Mouse (Mus musculus): ENCODE results near the gene Rev1. TPM values are rescaled to one million over a fixed set of nuclear protein-coding genes. Genes with fewer than 3 reads are reported as not detected.
A peak's percentile ranks its signal among the peaks of the same experiment; 100 is the strongest.

Rev1 gene
- polyA plus RNA-seq, 1 experiment from 2014 or later, result 10.9 TPM

DNA sequence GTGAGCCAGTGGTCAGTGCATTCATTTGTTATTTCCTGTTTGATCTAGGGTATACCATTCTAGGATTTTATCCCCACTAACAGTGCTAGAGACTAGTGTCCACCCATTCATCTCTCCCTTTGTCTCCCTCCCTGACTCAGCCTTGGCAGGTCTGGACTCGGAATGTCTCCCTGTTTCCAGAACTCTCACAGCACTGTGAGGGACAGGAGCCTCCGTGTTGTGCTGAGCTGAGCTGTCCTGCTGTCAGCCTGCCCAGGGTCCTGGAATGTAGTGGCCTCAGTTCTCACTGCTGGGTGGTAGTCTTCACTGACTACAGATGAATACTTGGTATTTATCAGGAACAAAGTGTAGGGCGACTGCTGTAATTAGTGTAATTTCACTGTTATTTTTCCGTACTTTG is 94.1 kb downstream of the Rev1 start:
- Histone ChIP-seq H3K79me2 (ENCODE audit: inconsistent target) (no peaks in the 10 kb centered on the region), H3K36me3 (ENCODE audit: inconsistent target) (peaks cover 73% of the 10 kb centered on the region), H3K4me3 (ENCODE audit: inconsistent target) (no peak overlapping the region), H3K27ac (no peak overlapping the region)
- WGBS (ENCODE audit: missing documents), result 92% methylated on average over 4 of the region's 4 CpGs

DNA sequence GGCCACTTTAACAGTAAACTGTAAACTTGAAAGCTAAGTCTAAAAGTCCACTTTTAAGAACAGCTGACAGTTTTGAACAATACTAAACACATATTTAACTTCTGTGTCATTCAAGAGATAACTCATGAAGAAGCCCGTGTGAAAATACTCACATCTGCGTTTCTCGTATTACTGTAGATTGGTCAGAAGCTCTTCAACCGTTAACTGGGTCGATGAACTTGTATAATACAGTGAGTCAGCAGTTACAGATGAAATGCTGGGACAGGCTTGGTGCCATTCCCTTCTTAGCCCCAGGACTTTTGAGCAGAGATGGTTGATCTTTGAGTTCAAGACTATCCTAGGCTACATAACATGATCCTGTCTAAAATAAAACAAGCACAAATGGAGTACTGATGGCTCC is 98.2 kb downstream of the Rev1 start:
- Histone ChIP-seq H3K4me3 (ENCODE audit: inconsistent target) (no peak overlapping the region), H3K27ac (no peak overlapping the region), H3K36me3 (ENCODE audit: inconsistent target) (peaks cover 57% of the 10 kb centered on the region), H3K79me2 (ENCODE audit: inconsistent target) (peaks cover 14% of the 10 kb centered on the region; the same call in 1 of the 2 replicates)
- WGBS (ENCODE audit: missing documents), result 76% methylated on average over 5 of the region's 5 CpGs

DNA sequence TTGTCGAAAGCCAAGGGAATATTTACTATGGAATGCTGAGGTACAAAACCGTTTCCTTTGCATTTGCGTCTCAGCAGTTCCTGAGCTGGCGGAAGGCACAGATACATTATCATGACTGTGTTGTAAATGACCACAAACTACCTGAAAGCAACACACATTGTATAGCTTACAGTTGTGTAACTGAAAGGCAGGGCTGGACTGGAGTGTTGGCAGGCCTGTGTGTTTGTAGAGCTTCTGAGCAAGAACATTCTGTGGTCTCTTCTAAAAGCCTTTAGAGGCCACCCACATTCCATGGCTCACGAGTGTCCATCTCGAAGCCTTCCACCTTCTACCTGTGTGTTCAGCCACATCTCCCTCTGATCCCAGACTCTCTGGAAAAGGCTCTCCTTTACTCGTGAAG is 102.3 kb downstream of the Rev1 start:
- 92% methylated on average over 6 of the region's 7 CpGs for WGBS (ENCODE audit: missing documents)
- no peak overlapping the region for H3K4me3 ChIP-seq (ENCODE audit: inconsistent target)
- peaks cover 39% of the 10 kb centered on the region for H3K36me3 ChIP-seq (ENCODE audit: inconsistent target)
- no peak overlapping the region for H3K27ac ChIP-seq
- H3K79me2 ChIP-seq (ENCODE audit: inconsistent target), result peaks cover 35% of the 10 kb centered on the region; the same call in 1 of the 2 replicates

DNA sequence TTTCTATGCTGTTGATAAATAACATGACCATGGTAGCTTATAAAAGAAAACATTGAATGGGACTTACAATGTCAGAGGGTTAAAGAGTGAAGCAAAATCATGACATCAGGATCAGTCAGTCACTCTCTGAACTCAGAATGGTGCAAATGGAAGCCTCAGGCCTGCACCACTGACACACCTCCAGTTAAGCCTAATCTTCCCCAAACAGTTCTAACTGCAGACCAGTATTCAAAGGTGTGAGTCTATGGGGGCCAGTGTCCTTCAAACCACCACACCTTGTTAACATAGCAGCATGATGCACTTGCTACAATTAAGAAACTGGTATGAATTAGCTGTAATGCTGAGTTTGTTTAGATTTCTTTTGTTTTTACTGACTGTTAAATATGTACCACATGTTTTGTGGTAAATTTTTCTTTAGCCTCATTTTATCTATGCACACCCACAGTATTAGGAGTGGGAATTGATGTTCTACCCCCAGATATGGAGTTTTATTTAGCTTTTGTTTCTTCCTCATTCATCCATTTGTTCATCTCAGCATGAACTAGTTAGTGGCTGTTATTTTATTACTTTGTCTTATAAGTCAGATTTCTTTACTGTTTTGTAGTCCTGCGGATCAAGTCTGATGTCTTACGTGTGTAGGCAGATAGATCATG is 114.9 kb downstream of the Rev1 start:
- Histone ChIP-seq H3K79me2 (ENCODE audit: inconsistent target) (peaks cover 80% of the 10 kb centered on the region), H3K27ac (no peak overlapping the region), H3K4me3 (ENCODE audit: inconsistent target) (no peak overlapping the region), H3K36me3 (ENCODE audit: inconsistent target) (peaks cover 12% of the 10 kb centered on the region)
- 100% methylated on average over 2 of the region's 2 CpGs for WGBS (ENCODE audit: missing documents)

DNA sequence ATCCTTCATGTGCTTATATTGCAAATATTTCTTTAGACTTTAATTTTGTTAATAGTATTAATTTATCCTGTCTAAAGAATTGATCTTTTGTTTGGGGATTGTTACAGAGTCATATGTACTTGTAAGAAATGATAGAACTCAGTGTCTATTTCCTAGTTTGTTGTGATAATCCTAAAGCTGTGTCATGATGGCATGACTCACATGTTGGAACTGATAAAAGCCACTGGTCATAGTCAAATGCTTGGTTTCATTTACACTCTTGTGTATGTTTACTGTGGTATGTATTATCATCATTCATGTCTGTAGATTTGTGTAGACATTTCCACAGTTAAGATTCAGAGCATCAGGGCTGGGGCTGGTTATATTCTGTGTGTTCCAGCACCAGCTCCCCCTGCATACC is 117.1 kb downstream of the Rev1 start:
- Histone ChIP-seq H3K4me3 (ENCODE audit: inconsistent target) (no peak overlapping the region), H3K27ac (peak overlapping the region; percentile 74), H3K36me3 (ENCODE audit: inconsistent target) (no peaks in the 10 kb centered on the region; the same call in 1 of the 2 replicates), H3K79me2 (ENCODE audit: inconsistent target) (peaks cover 92% of the 10 kb centered on the region)

DNA sequence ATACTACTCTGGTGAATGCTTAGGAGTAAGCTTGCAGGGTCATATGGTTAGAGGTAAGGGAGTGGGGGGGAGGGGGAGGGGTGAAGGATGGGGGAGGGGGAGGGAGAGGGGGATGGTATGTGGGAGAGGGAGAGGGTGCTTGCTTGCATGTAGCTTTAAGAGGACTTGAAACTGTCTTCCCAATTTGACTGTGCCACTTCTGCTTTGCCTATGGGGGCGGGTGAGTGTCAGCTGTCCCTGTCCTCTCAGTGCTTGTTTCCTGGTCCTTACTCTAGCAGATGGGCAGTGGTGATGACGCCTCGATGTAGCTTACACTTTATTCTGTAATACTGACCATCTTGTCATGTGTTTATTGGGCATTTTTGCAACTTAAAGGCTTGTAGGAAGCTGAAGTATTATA is 117.5 kb downstream of the Rev1 start:
- Histone ChIP-seq H3K27ac (peak overlapping the region; percentile 74), H3K79me2 (ENCODE audit: inconsistent target) (peaks cover 92% of the 10 kb centered on the region), H3K4me3 (ENCODE audit: inconsistent target) (no peak overlapping the region), H3K36me3 (ENCODE audit: inconsistent target) (no peaks in the 10 kb centered on the region)
- WGBS (ENCODE audit: missing documents), result 6% methylated on average over 3 of the region's 3 CpGs

DNA sequence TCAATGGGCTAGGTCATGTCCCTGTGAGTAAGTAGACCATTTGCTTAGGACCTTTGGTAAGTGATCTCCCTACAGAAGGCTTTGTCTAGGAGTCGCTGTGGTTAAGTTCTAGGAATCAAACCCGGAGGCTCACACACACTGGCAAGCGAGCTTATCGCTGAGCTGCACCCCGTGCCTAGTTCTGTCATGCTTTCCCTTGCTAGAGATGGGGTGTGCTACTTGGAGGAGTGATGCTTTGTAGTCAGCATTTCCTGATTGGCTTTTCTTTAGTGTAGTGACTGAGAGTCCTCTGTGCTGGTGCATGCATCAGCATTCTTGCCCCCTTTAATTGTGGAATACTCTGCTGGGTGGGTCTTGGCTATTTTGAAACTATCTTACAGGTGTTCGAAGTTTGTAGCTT is 118.0 kb downstream of the Rev1 start:
- no peak overlapping the region for H3K4me3 ChIP-seq (ENCODE audit: inconsistent target)
- H3K27ac ChIP-seq, result peak overlapping the region; percentile 74
- peaks cover 92% of the 10 kb centered on the region for H3K79me2 ChIP-seq (ENCODE audit: inconsistent target)
- no peaks in the 10 kb centered on the region for H3K36me3 ChIP-seq (ENCODE audit: inconsistent target)
- 59% methylated on average over 6 of the region's 6 CpGs for WGBS (ENCODE audit: missing documents)

DNA sequence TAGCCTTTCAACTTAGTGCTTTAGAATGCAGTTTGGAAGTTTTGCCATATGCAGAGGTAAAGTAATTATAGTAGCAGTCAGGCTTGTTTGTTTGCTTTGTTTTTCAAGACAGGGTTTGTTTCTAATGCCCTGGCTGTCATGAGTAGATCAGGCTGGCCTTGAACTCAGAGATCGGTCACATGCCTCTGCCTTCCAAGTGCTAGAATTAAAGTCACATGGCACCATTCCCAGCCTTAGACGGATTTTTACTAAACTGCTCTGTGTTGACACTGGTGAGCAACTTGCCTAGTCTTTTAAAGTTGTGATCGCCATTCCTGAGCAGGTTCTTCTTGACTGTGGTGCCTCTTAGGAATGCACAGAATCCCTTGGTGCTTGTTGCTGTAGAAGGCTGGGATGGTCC is 122.9 kb downstream of the Rev1 start:
- Histone ChIP-seq H3K4me3 (ENCODE audit: inconsistent target) (no peak overlapping the region), H3K79me2 (ENCODE audit: inconsistent target) (peaks cover 100% of the 10 kb centered on the region), H3K27ac (no peak overlapping the region), H3K36me3 (ENCODE audit: inconsistent target) (no peaks in the 10 kb centered on the region)
- 89% methylated on average over 3 of the region's 3 CpGs for WGBS (ENCODE audit: missing documents)

DNA sequence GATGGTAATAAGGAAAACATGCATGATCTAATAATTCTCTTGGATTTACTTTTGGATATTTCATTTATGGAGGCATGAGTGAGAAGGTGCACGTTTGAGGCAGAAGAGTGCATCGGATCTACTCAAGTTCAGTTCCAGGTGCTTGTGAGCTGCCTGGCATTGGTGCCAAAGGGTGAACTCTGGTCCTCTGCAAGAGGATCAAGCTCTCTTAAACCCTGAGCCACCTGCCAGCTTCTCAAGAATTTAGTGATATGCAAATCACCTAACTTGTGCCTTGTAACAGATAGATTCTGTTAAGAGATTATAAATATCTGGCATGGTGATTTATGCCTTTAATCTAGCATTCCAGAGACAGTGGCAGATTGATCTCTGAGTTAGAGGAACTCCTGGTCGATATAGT is 126.6 kb downstream of the Rev1 start:
- Histone ChIP-seq H3K36me3 (ENCODE audit: inconsistent target) (no peaks in the 10 kb centered on the region), H3K4me3 (ENCODE audit: inconsistent target) (no peak overlapping the region), H3K27ac (no peak overlapping the region), H3K79me2 (ENCODE audit: inconsistent target) (peaks cover 96% of the 10 kb centered on the region)
- WGBS (ENCODE audit: missing documents), result 95% methylated on average over 3 of the region's 3 CpGs

Other genes starting within 250 kb of the Rev1 start
- gene Mitd1, start 239.4 kb downstream of the Rev1 start, polyA plus RNA-seq (2018), result 22.2 to 25.5 TPM (median 23.0 TPM) in 3 replicates
- 82.8 to 118 TPM (median 86.4 TPM) in 3 replicates for gene Mrpl30, start 239.3 kb downstream of the Rev1 start, polyA plus RNA-seq (2018)
- not detected in 3 replicates for gene Lyg2, start 213.3 kb downstream of the Rev1 start, polyA plus RNA-seq (2018)
- not detected in 3 replicates for gene Lyg1, start 172.0 kb downstream of the Rev1 start, polyA plus RNA-seq (2018)
- 51.7 to 80.7 TPM (median 53.0 TPM) in 3 replicates for gene Txndc9, start 131.9 kb downstream of the Rev1 start, polyA plus RNA-seq (2018)
- 53.9 to 143 TPM (median 55.6 TPM) in 3 replicates for gene Eif5b, start 131.8 kb downstream of the Rev1 start, polyA plus RNA-seq (2018)